Mouse (Mus musculus) megakaryocyte-erythroid progenitor cell, adult 5-6 weeks (primary cell): ENCODE data around the gene Emc1. TPM values are rescaled to one million over a fixed set of nuclear protein-coding genes. Genes with fewer than 3 reads are reported as not detected.
A peak's percentile ranks its signal among the peaks of the same experiment; 100 is the strongest.

Experiments used
- ATAC-seq: replicated peaks from 2 replicates; pipeline ENCODE4 v1.8.0; 2016; ENCODE audit warnings: mild to moderate bottlenecking, inconsistent platforms; ENCODE audit not compliant: severe bottlenecking, poor library complexity, low FRiP score, low TSS enrichment
- total RNA-seq, 2 experiments: library from RNA; stranded (forward) in 1 of 2; stranded (reverse) in 1 of 2; fragments of 200-1000, 215-1000 nt in 1 of 2; fragments of >200 nt in 1 of 2; fragmentation: Nextera tagmentation in 1 of 2; gene quantifications; 2 replicates each; pipeline ENCODE4 v1.2.3; 2014 to 2017

The Emc1 gene
- total RNA-seq (2014; fragmentation: Nextera tagmentation) (30.4 and 34.5 TPM in 2 replicates), total RNA-seq (2017) (23.9 and 55.9 TPM in 2 replicates)

GRCm38 (mm10) chr4:139351931-139352711 is at the start of gene Emc1, which contains the start of the genes Mrto4 and Ubr4:
Gene Emc1 (plus strand): TSS chr4:139352587.
Gene Mrto4 (minus strand): TSS chr4:139352576.
Gene Ubr4 (plus strand): TSS chr4:139352609.
- ATAC-seq = peak; percentile 89

GRCm38 (mm10) chr4:139305521-139305920 is 46.9 kb upstream of the Emc1 start:
- no peak for ATAC-seq

GRCm38 (mm10) chr4:139307916-139308315 is 44.5 kb upstream of the Emc1 start:
- no peak for ATAC-seq

DNA sequence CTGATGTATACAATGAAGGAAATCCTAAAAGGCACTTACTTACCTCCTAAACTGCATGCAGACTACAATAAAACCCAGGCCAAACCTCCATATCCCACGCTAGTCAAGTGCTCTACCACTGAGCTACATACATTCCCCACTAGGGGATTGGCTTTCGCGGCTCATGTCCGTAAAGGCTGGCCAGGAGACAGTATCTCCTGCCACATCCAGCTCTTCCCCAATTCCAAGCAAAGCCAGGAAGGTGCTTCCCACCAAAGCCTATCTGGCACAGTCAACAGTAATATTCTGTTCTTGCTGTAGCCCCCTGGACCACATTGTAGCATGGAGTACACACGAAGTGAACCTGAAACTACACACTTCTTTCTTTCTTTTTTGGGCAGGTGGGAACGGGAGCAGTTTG is 42.7 kb upstream of the Emc1 start:
- ATAC-seq = no peak

DNA sequence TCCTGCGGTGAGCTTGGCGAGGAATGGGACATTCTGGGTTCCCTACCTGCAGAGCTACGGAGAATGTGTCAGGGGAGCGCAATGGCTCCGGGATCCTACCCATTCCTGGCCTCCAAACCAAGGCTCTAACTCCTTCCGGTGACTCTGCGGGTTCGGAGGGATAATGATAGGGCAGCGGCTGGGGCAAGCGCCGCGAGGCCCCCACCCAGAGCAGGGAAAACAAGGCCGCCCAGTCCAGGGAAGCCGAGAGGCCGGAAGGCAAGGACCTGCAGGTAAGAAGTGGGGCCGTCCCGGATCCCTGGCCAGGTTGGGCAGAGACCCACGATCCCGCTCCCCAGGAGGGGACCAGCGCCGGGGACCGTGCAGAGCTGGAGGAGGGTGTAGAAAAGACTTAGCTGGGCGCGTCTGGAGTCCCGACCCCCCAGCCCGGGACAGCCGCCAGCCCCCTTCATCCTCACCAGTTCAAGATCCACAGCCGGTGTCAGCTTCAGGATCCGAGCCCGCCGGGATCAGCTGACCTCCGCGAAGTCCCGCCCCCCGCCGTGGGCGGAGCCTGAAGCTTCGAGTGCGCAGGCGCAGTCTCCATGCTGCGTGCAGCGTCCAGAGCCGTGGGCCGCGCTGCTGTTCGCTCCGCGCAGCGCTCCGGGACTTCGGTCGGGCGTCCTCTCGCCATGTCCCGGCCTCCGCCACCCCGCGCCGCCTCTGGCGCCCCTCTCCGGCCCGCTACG is 42.1 kb upstream of the Emc1 start, which contains the start of the genes Pqlc2 and Akr7a5:
Gene Pqlc2 (minus strand): TSS at position 538 of the 728 bp plus-strand sequence.
Gene Akr7a5 (plus strand): TSS at position 574 of the 728 bp plus-strand sequence.
- ATAC-seq = peak; percentile 76

DNA sequence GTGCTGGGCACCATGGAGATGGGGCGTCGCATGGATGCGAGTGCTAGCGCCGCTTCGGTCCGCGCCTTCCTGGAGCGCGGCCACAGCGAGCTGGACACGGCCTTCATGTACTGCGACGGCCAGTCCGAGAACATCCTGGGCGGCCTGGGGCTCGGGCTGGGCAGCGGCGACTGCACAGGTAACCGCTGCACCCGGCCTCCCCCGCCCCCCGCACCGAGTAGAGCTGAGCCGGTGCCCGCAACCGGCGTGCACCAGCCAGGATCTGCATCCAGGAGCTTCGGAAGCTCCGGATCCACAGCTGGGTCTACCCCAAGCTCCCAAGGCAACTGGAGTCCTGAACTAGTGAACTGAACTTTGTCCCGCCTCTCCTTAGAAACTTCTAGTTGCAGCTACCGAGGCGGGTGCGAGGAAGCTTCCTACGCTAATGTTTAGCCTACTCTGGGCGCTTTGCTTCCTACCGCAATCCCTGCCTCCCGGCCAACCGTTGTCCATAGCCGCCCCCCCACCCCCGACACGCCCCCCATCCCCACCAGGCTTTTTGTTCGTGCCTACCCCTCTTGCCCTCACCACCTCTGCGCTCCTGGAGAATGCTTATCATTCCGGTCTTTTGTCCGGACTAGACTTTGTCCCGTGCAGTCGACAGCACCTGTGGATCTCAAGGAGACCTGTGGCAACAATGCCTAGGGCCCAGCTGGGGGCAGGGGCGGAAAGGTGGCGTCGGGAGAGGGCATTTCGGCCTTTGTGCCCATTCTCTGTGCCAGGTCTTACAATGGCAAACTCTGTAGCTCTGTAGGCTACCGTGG is 41.3 kb upstream of the Emc1 start:
- ATAC-seq = 0 out of 2 replicates have a peak, but pooled peaks have one; percentile 5

DNA sequence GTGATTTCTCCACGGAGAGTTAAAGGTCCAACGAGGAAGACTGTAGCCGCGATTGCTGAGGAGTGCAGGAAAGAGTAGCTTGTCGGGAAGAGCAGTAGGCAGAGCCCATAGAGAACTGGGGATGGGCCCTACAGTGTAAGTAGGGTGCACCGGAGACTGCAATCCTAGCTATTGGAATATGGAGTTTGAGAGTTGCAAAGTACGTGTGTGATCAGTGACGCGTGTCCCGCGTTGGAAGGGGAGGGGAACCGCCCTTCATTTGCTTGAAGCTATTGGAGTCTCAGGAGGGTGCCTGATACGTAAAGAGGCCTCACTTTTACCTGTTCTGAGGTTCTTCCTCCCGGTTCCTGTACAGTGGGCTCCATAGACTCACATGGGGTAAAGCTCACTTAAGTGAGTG is 40.7 kb upstream of the Emc1 start:
- no peak for ATAC-seq

DNA sequence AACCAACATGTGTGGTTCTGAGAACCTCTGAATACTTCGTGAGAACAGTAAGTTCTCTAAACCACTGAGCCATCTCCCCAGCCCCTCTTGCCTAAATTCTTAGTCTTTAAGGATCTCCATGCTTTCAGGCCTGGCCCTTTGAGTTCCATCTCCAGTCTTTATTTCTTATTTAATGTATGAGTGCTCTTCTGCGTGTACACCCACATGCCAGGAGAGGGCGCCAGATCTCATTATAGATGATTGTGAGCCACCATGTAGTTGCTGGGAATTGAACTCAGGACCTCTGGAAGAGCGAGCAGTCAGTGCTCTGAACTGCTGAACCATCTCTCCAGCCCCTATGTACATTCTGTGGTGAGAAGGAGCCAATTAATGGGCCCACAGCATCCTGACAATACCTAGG is 39.8 kb upstream of the Emc1 start:
- no peak for ATAC-seq

DNA sequence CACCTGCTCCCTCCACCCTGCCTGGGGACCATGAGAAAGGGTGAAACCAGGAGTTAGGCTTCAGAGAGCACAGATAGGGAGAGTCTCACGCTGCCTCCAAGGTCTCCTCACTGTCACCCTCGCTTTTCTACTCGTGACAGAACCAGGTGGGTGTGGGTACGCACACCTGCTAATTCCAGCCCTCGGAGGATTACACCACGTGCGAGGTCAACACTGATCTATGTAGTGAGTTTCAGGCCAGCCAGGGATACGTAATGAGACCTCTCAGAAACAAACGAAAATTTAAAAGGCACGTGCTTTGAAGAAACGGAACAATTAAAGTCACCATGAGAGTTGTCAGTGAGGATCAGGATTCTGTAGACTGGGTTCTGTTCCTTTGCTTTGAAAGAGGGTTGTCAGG is 33.9 kb upstream of the Emc1 start:
- no peak for ATAC-seq

GRCm38 (mm10) chr4:139319740-139320139 is 32.6 kb upstream of the Emc1 start:
- no peak for ATAC-seq

DNA sequence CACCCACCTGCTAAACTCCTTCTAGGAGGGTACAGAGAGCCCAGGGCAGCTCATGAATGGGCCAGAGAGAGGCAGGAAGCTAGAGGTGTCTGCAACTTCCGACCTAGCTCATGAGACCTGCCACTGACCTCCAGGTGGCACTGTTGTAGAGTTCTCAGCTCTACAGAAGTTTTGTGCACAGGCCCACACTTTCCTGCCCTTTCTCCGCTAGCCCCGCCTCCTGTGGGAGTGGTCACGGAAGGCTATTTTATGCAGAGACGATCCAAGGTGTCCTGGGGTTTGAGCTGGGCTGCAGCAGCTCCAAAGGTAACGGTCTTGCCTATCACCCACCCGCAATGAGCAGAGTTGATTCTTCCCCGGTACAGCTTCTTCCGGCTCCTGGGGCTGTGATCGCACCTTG is 21.8 kb upstream of the Emc1 start:
- ATAC-seq = peak; percentile 93

DNA sequence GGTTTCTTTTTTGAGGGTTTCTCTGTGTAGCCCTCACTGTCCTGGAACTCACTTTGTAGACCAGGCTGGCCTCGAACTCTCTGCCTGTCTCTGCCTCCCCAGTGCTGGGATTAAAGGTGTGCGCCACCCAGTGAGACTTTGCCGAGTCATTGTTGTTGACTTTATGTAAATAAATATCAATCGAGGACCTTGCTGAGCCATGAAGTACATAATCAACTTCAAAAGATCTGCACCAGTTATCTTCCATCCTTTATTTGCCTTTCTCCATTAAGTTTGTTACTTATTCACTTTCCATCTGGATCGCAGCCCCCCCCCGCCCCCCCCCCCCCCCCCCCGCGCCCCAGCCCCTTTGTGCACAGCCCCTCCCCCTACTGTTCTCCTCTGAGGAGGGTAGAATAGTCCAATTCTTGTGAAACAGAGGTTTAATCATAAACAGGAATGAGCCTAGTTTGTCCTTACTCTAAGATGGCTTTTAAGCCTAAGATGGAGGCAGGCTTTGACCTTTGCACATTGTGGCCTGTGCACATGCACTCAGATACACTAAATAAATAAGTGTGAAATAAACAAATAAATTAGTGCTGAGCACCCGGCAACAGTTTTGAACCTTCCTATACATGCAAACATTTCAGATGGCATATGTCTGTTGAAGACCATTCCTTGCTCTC is 17.6 kb upstream of the Emc1 start:
- no peak for ATAC-seq

DNA sequence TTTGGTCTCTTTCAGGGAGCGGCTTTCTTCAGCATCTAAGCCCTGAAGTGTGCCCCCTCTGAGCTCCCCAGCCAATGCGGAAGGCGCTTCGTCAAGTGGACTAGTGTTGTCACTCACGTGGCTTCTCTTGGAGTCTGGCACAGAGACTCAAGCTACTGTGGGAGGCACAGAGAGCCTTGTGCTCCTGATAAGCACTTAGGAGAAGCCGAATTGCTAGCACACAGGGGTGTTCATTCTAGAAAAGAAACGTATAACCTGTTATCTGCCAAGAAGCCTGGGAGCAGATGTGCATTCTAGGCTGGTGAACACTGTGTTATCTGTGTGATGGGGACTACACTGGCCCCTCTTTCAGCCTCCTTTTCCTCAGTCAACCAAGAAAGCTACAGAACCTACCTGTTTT is 16.9 kb upstream of the Emc1 start:
- peak; percentile 89 for ATAC-seq

DNA sequence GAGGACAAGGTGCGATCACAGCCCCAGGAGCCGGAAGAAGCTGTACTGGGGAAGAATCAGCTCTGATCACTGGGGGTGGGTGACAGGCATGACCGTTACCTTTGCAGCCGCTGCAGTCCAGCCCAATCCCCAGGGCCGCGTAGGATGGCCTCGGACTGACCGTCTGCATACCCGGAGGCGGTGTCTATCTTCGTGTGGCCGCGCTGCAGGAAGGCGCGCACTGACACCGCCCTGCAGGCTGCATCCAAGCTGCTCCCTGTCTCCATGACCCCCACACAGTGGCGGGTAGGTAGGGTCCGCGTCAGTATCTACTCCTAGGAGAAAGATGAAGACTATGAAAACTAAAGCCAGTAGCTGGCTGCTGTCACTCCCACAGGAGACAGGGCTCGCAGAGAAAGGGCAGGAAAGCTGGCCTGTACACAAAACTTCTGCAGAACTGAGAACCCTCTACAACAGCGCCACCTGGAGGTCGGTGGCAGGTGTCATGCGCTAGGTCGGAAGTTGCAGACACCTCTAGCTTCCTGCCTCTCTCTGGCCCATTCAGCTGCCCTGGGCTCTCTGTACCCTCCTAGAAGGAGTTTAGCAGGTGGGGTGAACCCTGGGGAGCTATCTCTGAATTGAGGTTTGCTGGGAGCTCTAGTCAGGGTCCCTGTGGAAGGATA is 15.4 kb upstream of the Emc1 start:
- peak; percentile 65 for ATAC-seq

DNA sequence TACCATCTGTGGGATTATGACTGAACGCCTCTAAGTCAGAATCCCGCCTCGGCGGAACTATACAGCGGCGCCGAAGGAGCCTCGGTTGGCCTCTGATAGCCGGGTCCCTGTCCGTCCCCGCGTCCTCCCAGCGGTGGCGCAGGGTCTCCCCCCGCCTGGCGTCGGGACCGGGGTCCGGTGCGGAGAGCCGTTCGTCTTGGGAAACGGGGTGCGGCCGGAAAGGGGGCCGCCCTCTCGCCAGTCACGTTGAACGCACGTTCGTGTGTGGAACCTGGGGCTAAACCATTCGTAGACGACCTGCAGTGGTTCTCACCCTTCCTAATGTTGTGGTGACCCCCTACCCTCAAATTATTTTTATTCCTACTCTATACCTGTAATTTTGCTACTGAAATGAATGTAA is 14.2 kb upstream of the Emc1 start:
- no peak for ATAC-seq

DNA sequence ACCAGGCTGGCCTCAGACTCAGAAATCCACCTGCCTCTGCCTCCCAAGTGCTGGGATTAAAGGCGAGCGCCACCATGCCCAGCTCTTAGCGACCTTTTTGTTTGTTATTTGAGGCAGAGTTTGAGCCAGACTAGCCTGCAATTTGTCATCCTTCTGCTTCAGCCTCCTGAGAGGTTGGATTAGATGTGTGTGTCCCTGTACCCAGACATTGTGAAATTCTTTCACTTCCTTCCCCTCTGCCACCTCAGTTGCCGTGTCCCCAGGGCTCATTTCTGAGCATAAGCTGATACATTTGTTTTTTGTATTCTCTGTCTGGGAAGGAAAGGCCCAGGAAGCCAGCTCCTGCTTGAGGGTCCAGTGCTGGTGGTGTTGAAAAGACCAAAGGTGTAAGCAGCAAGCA is 11.6 kb upstream of the Emc1 start:
- ATAC-seq = no peak

GRCm38 (mm10) chr4:139341556-139342233 is 10.7 kb upstream of the Emc1 start:
- peak; percentile 43 for ATAC-seq

- ATAC-seq = no peak
Measured at GRCm38 (mm10) chr4:139343718-139344117, 8.7 kb upstream of the Emc1 start.
